Mouse (Mus musculus) stomach, postnatal 0 days (tissue): ENCODE results near the gene Pwwp2a.

ENCODE experiments used
- CTCF ChIP-seq: IDR thresholded peaks from 2 replicates; pipeline ENCODE4 v1.5.1; 2016; ENCODE audit warnings: antibody characterized with exemption, low read depth, mild to moderate bottlenecking, moderate library complexity
- EP300 ChIP-seq: optimal IDR thresholded peaks from 2 replicates; pipeline ENCODE3; 2016; ENCODE audit warnings: antibody characterized with exemption

DNA sequence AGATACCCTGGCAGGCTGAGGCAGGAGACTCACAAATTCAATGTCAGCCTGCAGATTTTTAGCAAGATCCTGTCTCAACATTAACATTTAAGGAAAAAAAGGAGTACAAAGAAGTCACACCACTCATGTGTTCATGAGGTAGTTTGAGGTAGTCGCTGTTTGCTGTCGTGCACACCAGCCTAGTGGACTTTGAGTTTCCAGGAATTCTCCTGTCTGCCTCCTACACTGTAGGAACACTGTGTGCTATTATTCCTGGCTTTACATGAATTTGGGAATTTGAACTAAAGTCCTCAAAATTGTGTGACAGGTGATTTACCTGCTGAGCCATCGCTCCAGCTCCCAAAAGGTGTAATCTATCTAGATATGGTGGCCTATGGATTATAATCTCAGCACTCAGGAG, 43.3 kb upstream of the Pwwp2a start:
- no peak for TF ChIP-seq CTCF
- no peak for TF ChIP-seq EP300
